Mouse (Mus musculus) stomach, postnatal 0 days (tissue): ENCODE results near the gene Dusp19. TPM values are rescaled to one million over a fixed set of nuclear protein-coding genes. Genes with fewer than 3 reads are reported as not detected.

Source experiments
- ATAC-seq: fragments of 200-750 bp; cut with Nextera tagmentation; 2 replicates; pipeline ENCODE4 v1.8.0; 2017; ENCODE audit not compliant: low FRiP score, low TSS enrichment
- DNase-seq: peaks from one replicate; pipeline ENCODE4 v3.0.0-alpha.2; 2016; ENCODE audit warnings: low spot score
- H3K27ac ChIP-seq: fragments of 300-500 bp; sonication (generic); replicated peaks from 2 replicates; pipeline ENCODE4 v1.5.1; 2014; ENCODE audit warnings: mild to moderate bottlenecking, control low read depth
- H3K27me3 ChIP-seq: fragments of 300-500 bp; sonication (generic); 2 replicates; pipeline ENCODE4 v1.6.1; 2014; ENCODE audit warnings: low read length; ENCODE audit not compliant: control insufficient read depth, insufficient read depth
- H3K36me3 ChIP-seq: fragments of 300-500 bp; sonication (generic); 2 replicates; pipeline ENCODE4 v1.6.1; 2014; ENCODE audit warnings: low read length, mixed read lengths; ENCODE audit not compliant: control insufficient read depth, insufficient read depth
- H3K4me1 ChIP-seq: fragments of 300-500 bp; sonication (generic); replicated peaks from 2 replicates; pipeline ENCODE4 v1.6.1; 2014; ENCODE audit warnings: antibody characterized with exemption; ENCODE audit not compliant: control insufficient read depth, insufficient read depth
- H3K4me2 ChIP-seq: fragments of 300-500 bp; sonication (generic); replicated peaks from 2 replicates; pipeline ENCODE4 v1.6.1; 2014; ENCODE audit warnings: low read depth, mild to moderate bottlenecking, control low read depth, moderate library complexity
- H3K4me3 ChIP-seq: fragments of 300-500 bp; sonication (generic); 2 replicates; pipeline ENCODE4 v1.5.1; 2014; ENCODE audit warnings: low read depth, low read length, control low read depth
- H3K9ac ChIP-seq: fragments of 300-500 bp; sonication (generic); 2 replicates; pipeline ENCODE4 v1.6.1; 2014; ENCODE audit warnings: mild to moderate bottlenecking, low read length, control low read depth, mixed read lengths
- H3K9me3 ChIP-seq: fragments of 300-500 bp; sonication (generic); 2 replicates; pipeline ENCODE4 v1.6.1; 2016; ENCODE audit warnings: low read length; ENCODE audit not compliant: control insufficient read depth
- CTCF ChIP-seq: IDR thresholded peaks from 2 replicates; pipeline ENCODE4 v1.5.1; 2016; ENCODE audit warnings: antibody characterized with exemption, low read depth, mild to moderate bottlenecking, moderate library complexity
- EP300 ChIP-seq: optimal IDR thresholded peaks from 2 replicates; pipeline ENCODE3; 2016; ENCODE audit warnings: antibody characterized with exemption
- WGBS: fragments of 180-500 bp; shearing (Covaris S2); extraction: QIAGEN DNeasy Blood & Tissue Kit; methylation state at CpG from one replicate; pipeline ENCODE4 v1.1.7; 2014; 5-methylcytosine and 5-hydroxymethylcytosine counted together
- polyA plus RNA-seq: library from polyadenylated mRNA; unstranded; fragments of >200 nt; fragmentation: Nextera tagmentation; extraction: Ambion mirVana; gene quantifications from 2 replicates; pipeline ENCODE4 v1.2.1, GENCODE M21; 2015

The Dusp19 gene
- polyA plus RNA-seq, 1 experiment from 2014 or later: 10.2 TPM

- DNase-seq: no peak
- 86% methylated on average over 3 of the region's 3 CpGs for WGBS
- no peaks in the 10 kb centered on the region for H3K27me3 ChIP-seq
- TF ChIP-seq CTCF (no peak), EP300 (no peak)
- H3K9ac ChIP-seq: no peak overlapping the region
- H3K4me1 ChIP-seq: no peaks in the 10 kb centered on the region
- no peak overlapping the region for H3K27ac ChIP-seq
- H3K36me3 ChIP-seq: no peaks in the 10 kb centered on the region
- no peak overlapping the region for H3K4me2 ChIP-seq
- no peak for ATAC-seq
- no peak overlapping the region for H3K4me3 ChIP-seq
- H3K9me3 ChIP-seq: no peaks in the 10 kb centered on the region
These were observed 2.1 kb downstream of the Dusp19 start for GRCm38 (mm10) chr2:80618991-80619390.

GRCm38 (mm10) chr2:80621921-80622320 is 5.1 kb downstream of the Dusp19 start:
- TF ChIP-seq CTCF (no peak), EP300 (no peak)
- WGBS: 73% methylated on average over 3 of the region's 3 CpGs
- no peak overlapping the region for H3K9ac ChIP-seq
- DNase-seq (no peak), ATAC-seq (no peak)
- no peaks in the 10 kb centered on the region for H3K9me3 ChIP-seq
- H3K4me2 ChIP-seq: no peak overlapping the region
- H3K27me3 ChIP-seq: no peaks in the 10 kb centered on the region
- no peaks in the 10 kb centered on the region for H3K4me1 ChIP-seq
- H3K4me3 ChIP-seq: no peak overlapping the region
- H3K27ac ChIP-seq: no peak overlapping the region
- no peaks in the 10 kb centered on the region for H3K36me3 ChIP-seq

GRCm38 (mm10) chr2:80624523-80624922 is 7.7 kb downstream of the Dusp19 start:
- no peak for DNase-seq
- Histone ChIP-seq H3K9ac (no peak overlapping the region), H3K27me3 (no peaks in the 10 kb centered on the region), H3K9me3 (no peaks in the 10 kb centered on the region), H3K36me3 (no peaks in the 10 kb centered on the region), H3K27ac (no peak overlapping the region), H3K4me3 (no peak overlapping the region), H3K4me1 (no peaks in the 10 kb centered on the region), H3K4me2 (no peak overlapping the region)
- 96% methylated on average over 4 of the region's 4 CpGs for WGBS
- ATAC-seq: no peak
- TF ChIP-seq CTCF: no peak
- TF ChIP-seq EP300: no peak

GRCm38 (mm10) chr2:80632336-80633026 is 15.6 kb downstream of the Dusp19 start:
- Histone ChIP-seq H3K4me2 (no peak overlapping the region), H3K9me3 (no peaks in the 10 kb centered on the region), H3K36me3 (no peaks in the 10 kb centered on the region), H3K4me1 (no peaks in the 10 kb centered on the region), H3K4me3 (no peak overlapping the region), H3K27ac (no peak overlapping the region), H3K9ac (no peak overlapping the region), H3K27me3 (no peaks in the 10 kb centered on the region)
- DNase-seq: peak; percentile 45
- WGBS: 74% methylated on average over 13 of the region's 13 CpGs
- TF ChIP-seq CTCF (peak; percentile 27), EP300 (no peak)
- peak; percentile 40; the same call in 1 of the 2 replicates for ATAC-seq

GRCm38 (mm10) chr2:80638364-80639241 is 21.8 kb downstream of the Dusp19 start:
- Histone ChIP-seq H3K4me1 (no peaks in the 10 kb centered on the region), H3K4me2 (peak overlapping the region; percentile 57), H3K9ac (peak overlapping the region; percentile 79), H3K27me3 (no peaks in the 10 kb centered on the region), H3K4me3 (peak overlapping the region; percentile 87), H3K36me3 (peaks cover 4% of the 10 kb centered on the region; the same call in 1 of the 2 replicates), H3K9me3 (no peaks in the 10 kb centered on the region), H3K27ac (peak overlapping the region; percentile 67; the same call in 1 of the 2 replicates)
- DNase-seq: peak; percentile 89
- no peak for TF ChIP-seq CTCF
- no peak for TF ChIP-seq EP300
- under 1% methylated on average over 45 of the region's 45 CpGs for WGBS
- peak; percentile 99 for ATAC-seq

- no peak for ATAC-seq
- H3K27ac ChIP-seq: no peak overlapping the region
- WGBS: 11% methylated on average over 8 of the region's 8 CpGs
These were observed 22.6 kb downstream of the Dusp19 start for GRCm38 (mm10) chr2:80639398-80639797.

More at GRCm38 (mm10) chr2:80639398-80639797, 22.6 kb downstream of the Dusp19 start:
- H3K4me1 ChIP-seq: no peaks in the 10 kb centered on the region
- TF ChIP-seq EP300 (no peak), CTCF (no peak)
- no peaks in the 10 kb centered on the region for H3K27me3 ChIP-seq
- no peak for DNase-seq
- peak overlapping the region; percentile 79 for H3K9ac ChIP-seq
- peak overlapping the region; percentile 57 for H3K4me2 ChIP-seq
- H3K36me3 ChIP-seq: peaks cover 4% of the 10 kb centered on the region; the same call in 1 of the 2 replicates
- no peaks in the 10 kb centered on the region for H3K9me3 ChIP-seq
- peak overlapping the region; percentile 87 for H3K4me3 ChIP-seq
